Mouse (Mus musculus) retina, postnatal 7 days (tissue): ENCODE results near the gene Cyp2c23.

Source experiments
- DNase-seq: peaks from one replicate; pipeline ENCODE4 v3.0.0-alpha.2; 2012; ENCODE audit warnings: low read depth, low spot score

Gene Cyp2c23

DNA sequence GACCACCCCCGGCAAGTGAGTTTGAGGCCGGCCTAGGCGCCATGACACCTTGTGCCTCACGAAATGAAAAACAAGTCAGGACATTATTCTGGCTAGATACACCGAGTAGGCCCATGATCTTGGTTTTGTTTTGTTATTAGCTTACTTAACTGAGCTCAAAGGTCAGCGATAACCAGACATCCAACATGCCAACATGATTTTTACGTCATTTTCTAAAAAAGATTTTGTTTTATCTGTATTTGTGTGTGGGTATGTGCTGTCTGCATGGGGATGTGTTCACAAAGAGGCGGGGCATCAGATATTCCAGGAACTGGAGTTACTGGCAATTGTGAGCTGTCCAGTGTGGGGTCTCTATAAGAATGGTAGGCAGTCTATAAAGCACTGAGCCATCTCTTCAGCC, 56.9 kb downstream of the Cyp2c23 start:
- no peak for DNase-seq

DNA sequence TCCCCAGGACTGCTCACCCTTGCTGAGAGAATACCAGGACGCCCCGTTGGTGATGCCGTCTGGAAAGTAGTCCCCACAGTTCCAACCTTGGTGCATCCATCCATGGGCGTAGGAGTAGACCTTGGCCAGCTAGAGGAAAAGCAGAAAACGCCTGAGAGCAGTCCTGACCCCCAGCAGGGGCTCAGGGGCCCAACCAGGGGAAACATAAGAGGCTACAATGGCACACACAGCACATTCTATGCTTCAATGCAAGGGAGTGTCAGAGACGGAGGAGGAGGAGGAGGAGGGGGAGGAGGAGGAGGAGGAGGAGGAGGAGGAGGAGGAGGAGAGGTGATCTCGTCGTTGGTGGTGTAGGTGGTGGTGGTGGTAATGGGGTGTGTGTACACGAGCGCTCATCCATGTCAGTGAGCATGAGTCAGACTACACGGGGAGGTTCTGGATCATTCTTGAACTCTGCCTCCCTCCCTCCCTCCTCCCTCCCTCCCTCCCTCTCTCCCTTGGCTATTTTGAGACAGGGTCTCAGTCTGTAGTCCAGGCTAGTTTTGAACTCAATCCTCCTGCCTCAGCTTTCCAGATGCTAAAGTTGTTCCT, 60.5 kb downstream of the Cyp2c23 start:
- DNase-seq = no peak

DNA sequence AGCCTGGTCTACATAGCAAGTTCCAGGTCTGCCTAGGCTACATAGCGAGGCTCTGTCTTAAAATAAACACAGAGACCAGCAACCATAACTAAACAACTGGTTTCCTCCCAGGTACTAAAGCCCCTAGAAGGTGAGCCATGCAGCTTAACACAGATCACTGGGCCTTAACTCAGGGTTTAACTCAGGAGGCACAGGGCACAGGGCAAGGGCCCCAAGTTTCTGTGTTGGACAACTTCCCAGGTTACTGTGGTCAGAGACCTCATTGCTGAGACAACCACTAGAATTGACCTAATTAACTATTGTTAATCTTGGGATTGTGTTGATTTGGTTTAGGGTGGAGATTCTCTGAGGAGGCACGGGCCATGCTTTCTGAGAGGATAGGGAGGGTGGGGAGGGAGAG, 62.5 kb downstream of the Cyp2c23 start:
- DNase-seq = no peak

- DNase-seq = no peak
Observed at GRCm38 (mm10) chr19:43965496-43966085, 63.4 kb downstream of the Cyp2c23 start.

DNA sequence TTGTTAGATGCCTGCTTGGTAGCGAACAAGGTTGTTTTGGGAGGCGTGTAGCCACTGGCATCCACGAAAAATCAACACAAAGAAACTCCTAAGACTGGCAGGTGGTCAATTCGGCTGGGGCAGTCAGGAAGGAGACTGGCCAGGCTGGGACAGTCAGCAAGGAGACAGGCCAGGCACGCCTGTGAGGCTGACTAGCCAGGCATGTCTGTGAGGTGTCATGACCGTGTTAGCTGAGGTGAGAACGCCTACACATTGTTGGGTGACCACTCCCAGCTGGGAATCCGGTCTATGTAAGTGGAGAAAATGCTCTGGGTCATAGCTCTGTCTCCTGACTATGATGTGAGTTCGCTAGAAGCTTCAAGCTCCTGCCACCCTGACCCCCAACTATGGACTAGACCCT, 66.2 kb downstream of the Cyp2c23 start:
- no peak for DNase-seq

DNA sequence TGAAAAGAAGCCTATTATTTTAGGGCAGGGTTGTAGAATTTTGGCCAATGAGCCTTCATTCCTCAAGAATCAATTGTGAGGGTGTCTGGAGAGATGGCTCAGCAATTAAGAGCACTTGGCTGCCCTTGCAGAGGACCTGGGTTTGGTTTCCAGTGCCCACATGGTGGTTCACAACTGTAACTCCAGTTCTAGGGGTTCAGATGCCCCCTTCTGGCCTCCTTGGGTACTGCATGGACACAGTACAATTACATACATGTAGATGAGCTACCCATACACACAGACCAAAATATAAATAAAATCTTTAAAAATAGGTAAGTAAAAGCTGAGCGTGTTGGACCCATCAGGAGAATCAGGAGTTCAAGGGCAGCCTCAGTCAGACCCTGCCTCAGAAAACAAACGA, 67.8 kb downstream of the Cyp2c23 start:
- DNase-seq = no peak

DNA sequence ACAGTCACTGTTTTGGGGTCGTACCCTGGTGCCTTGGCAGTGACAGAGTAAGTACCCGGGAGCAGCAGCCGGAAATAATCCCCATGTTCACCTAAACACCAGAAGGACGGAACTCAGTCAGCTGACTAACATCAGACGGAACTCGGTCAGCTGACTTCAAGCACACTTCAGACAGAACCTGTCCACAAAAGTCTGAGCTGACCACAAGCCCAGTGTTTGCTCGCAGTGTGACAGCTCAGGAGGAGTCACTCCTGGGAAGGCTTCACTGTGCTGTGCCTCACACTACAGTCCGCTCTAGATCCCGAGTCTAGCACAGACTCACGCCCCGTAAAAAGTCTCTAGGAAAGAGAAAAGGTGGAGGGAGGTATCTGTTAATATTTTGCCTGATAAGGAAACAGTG, 69.0 kb downstream of the Cyp2c23 start:
- DNase-seq = no peak

GRCm38 (mm10) chr19:43959162-43959561, 69.8 kb downstream of the Cyp2c23 start:
- peak; percentile 67 for DNase-seq

GRCm38 (mm10) chr19:43957881-43958280, 71.1 kb downstream of the Cyp2c23 start:
- no peak for DNase-seq

GRCm38 (mm10) chr19:43957402-43957801, 71.6 kb downstream of the Cyp2c23 start:
- no peak for DNase-seq

GRCm38 (mm10) chr19:43955266-43955665, 73.7 kb downstream of the Cyp2c23 start:
- no peak for DNase-seq
